Mouse (Mus musculus): ENCODE results near the gene Syde1.

The Syde1 gene

DNA sequence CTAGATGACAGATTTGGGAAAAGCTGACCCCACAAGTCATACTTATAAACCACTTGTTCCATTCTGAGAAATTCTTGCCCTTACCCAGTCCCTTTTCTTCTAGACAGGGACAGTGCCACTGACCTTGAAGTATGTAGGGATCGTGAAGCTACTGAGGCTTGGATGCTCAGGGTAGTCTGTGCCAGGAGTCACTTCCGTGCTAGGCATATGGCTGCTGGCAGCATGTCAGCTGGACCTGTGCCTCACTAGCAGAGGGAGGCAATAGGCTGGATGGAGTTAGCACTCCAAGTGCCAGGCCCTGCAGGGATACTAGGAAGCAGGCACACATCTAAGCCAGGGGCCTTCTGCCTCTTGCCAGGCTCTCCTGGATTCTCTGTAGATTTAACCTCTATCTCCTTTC, 16.1 kb downstream of the Syde1 start:
- DNase-seq (ENCODE audit: low spot score) = no peak

- no peak for DNase-seq (ENCODE audit: low spot score)
These were observed 16.6 kb downstream of the Syde1 start for GRCm38 (mm10) chr10:78575105-78575632.

DNA sequence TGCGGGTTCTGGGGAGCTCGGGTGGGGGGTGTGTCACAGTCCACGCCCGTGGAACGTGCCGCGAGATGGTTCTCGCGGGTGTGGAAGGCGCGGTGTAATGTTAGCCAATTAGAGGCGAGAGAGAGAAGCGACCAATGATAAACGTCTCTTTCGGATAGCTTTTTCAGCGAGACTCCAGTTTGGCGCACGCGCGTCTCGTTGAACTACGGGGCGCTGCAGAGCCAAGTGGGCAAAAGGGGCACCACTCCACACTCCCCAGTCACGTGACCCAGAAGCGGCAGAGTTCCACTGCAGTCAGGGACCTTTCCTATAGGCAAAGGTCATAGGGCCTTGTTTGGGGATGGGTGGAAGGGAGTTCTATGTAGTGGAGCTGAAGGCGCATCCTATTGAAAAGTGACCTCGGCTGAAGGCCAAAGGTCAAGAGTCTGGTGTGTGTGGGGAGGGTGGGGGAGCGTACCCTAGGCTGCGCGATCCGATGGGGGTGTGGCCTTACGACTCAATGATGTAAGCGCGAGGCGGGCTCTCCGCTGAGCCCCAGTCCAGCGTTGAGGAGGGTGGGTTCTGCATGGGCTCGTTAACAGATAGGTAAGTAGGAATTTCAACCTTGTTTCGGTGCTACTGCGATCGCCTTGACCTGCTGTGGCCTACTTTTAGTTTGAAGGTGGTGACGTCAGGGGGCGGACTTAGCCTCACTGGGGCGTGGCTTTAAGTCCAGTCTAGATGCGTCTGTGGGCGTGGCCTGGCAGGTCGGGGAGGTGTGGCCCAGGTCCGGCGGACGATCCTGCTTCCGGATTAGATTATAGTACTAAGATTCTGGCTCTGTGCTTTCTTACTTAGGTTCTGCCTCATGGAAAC, 17.3 kb downstream of the Syde1 start, which contains the start of gene Ilvbl:
Gene Ilvbl (plus strand): TSS at position 97 of the 855 bp plus-strand sequence.
- peak; percentile 95 for DNase-seq (ENCODE audit: low spot score)

- DNase-seq (ENCODE audit: low spot score) = no peak
These were observed 18.5 kb downstream of the Syde1 start for GRCm38 (mm10) chr10:78573226-78573625.

- no peak for DNase-seq (ENCODE audit: low spot score)
These were observed 20.9 kb downstream of the Syde1 start for GRCm38 (mm10) chr10:78570897-78571296.

- DNase-seq (ENCODE audit: low spot score) = no peak
These were observed 21.3 kb downstream of the Syde1 start for GRCm38 (mm10) chr10:78570416-78570815.

- no peak for DNase-seq (ENCODE audit: low spot score)
These were observed 22.1 kb downstream of the Syde1 start for GRCm38 (mm10) chr10:78569686-78570085.

DNA sequence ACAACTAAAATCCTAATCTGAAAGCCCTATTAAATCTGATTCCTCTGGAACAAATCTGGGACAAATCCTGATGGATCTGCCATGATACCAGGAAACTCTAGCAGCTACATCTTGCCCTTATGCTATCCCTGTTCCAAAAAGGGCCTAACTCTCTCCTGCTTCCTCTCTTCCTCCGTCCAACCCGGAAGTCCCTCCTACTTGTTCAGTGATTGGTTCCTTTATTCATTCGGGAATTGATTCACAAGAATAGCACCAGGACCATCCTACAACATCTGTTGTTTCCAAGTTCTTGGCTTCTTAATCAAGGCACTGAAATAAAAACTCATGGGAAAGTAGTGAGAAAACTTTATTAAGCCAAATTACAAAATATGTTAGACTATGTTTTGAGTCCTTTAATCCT, 22.6 kb downstream of the Syde1 start:
- no peak for DNase-seq (ENCODE audit: low spot score)

DNA sequence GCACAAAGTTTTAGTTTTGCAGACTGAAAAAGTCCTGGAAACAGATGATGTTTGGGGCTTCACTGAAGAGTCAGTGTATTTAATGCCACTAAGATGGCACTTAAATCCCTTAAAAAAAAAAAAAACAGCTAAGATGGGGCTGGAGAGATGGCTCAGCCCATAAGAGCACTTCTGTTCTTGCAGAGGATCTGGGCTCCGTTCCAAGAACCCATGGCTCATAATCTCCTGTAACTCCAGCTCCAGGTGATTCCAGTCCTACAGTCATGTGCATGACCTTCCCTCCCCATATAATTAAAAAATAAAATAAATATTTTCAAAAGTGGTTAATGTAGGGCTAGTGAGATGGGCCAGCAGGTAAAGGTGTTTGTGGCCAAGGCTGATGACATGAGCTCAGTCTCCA, 26.7 kb downstream of the Syde1 start:
- DNase-seq (ENCODE audit: low spot score) = no peak

- DNase-seq (ENCODE audit: low spot score) = peak; percentile 28
These were observed 50.8 kb downstream of the Syde1 start for GRCm38 (mm10) chr10:78540943-78541342.
